Mouse (Mus musculus): ENCODE results near the gene Olfr850.

Gene Olfr850

GRCm38 (mm10) chr9:19478148-19478547 lies at the start of gene Olfr850:
Gene Olfr850, minus strand, starts transcription at chr9:19478248.
- DNase-seq (ENCODE audit: low read depth) = no peak

GRCm38 (mm10) chr9:19492995-19493394 lies 14.9 kb upstream of the Olfr850 start, which contains the start of gene Olfr851:
Gene Olfr851, plus strand, starts transcription at chr9:19493295.
- no peak for DNase-seq (ENCODE audit: low read depth)

GRCm38 (mm10) chr9:19439966-19440365 lies 38.1 kb downstream of the Olfr850 start, which contains the start of gene Olfr849:
Gene Olfr849, plus strand, starts transcription at chr9:19440266.
- DNase-seq (ENCODE audit: low read depth) = no peak

All from c-Kit-positive CD71-positive TER-119-negative erythroid progenitor cells, embryonic 14.5 days (primary cell).